Mouse (Mus musculus): ENCODE data around the gene Pdss2. TPM values are rescaled to one million over a fixed set of nuclear protein-coding genes. Genes with fewer than 3 reads are reported as not detected.

The Pdss2 gene
- polyA plus RNA-seq, 1 experiment from 2014 or later, result 9.7 TPM

DNA sequence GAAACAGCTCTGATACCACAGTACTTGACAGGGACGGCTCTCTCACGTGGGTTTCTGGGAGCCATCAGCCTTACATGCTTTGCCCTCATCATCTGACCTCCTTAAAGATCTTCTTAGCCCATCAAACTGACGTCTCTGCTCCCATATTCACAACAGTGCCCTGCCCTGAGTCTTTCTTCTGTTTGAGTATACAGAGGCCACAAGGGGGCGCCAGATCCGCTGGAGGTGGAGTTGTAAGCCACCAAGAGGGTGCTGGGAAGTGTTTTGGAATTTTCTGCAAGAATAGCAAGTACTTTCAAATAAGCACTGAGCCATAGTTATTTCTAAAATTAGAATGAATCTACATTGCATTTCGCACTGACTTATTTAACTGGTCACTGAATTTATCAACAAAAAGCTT, 9.4 kb upstream of the Pdss2 start:
- no peak overlapping the region for H3K27ac ChIP-seq (replicated peaks)

DNA sequence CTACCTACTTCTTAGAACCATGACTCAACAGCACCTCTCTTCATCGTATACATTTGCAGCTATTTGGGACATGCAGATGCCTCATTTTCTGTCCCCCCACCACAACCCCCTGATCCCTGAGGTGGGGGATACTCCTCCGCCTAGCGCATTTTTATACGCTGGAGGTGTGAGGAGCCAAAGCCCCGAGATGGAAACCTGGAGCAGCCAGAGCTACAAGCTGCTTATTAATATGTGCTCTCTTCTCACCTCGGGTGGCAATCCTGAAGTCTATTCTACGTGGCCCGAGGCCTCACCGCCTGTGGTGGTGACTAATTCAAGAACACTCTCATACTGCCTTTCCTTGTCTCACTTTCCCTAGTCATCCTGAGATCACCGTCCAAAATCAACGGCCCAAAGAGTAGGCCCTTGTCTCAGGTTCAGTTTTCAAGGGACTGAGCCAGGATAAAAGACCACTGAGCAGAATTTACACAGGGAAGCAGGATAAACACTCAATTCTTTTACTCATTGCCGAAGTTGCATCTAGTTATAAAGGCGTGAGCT, 3.9 kb upstream of the Pdss2 start:
- H3K36me3 ChIP-seq, result no peaks in the 10 kb centered on the region
- H3K27me3 ChIP-seq (replicated peaks), result no peaks in the 10 kb centered on the region
- WGBS, result 87% methylated on average over 13 of the region's 13 CpGs
- H3K4me2 ChIP-seq, result no peak overlapping the region
- no peak overlapping the region for H3K9ac ChIP-seq
- no peak for ATAC-seq (ENCODE audit: extremely low read depth, insufficient number of reproducible peaks, low FRiP score, low TSS enrichment)
- H3K4me3 ChIP-seq, result no peak overlapping the region
- no peaks in the 10 kb centered on the region for H3K9me3 ChIP-seq
- H3K4me1 ChIP-seq, result peaks cover 12% of the 10 kb centered on the region
- no peak overlapping the region for H3K27ac ChIP-seq (replicated peaks)

More for the DNA sequence above, 9.4 kb upstream of the Pdss2 start:
- no peak overlapping the region for H3K9ac ChIP-seq
- no peaks in the 10 kb centered on the region for H3K4me1 ChIP-seq
- H3K9me3 ChIP-seq, result peaks cover 7% of the 10 kb centered on the region
- H3K4me2 ChIP-seq, result no peak overlapping the region
- H3K27me3 ChIP-seq (replicated peaks), result no peaks in the 10 kb centered on the region
- ATAC-seq (ENCODE audit: extremely low read depth, insufficient number of reproducible peaks, low FRiP score, low TSS enrichment), result no peak
- H3K4me3 ChIP-seq, result no peak overlapping the region
- WGBS, result 28% methylated on average over 6 of the region's 6 CpGs
- H3K36me3 ChIP-seq, result no peaks in the 10 kb centered on the region

DNA sequence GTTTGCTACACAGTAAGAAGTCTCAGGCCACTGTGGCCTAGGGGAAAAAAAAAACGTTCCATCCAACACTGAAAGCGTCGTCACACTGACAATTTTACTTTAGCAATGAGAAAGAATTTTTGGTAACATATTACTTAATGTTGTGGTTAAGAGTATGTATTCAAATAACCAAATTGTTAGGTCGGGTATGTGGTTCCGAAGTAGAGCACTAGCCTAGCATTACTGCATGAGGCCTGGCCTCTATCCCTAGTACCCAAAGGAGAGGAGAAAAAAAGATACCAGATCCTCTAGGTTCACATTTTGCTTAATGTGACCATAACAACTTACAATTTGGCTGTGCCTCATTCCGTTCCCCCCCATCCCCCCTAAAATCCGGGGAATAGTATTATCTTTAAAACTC, 807 bp upstream of the Pdss2 start:
- Histone ChIP-seq H3K4me1 (peaks cover 12% of the 10 kb centered on the region), H3K4me2 (peak overlapping the region; percentile 96), H3K4me3 (peak overlapping the region; percentile 89), H3K27ac (replicated peaks) (peak overlapping the region; percentile 95), H3K27me3 (replicated peaks) (no peaks in the 10 kb centered on the region), H3K9ac (peak overlapping the region; percentile 97), H3K36me3 (no peaks in the 10 kb centered on the region), H3K9me3 (no peaks in the 10 kb centered on the region)
- WGBS, result 15% methylated on average over 7 of the region's 7 CpGs
- ATAC-seq (ENCODE audit: extremely low read depth, insufficient number of reproducible peaks, low FRiP score, low TSS enrichment), result no peak

DNA sequence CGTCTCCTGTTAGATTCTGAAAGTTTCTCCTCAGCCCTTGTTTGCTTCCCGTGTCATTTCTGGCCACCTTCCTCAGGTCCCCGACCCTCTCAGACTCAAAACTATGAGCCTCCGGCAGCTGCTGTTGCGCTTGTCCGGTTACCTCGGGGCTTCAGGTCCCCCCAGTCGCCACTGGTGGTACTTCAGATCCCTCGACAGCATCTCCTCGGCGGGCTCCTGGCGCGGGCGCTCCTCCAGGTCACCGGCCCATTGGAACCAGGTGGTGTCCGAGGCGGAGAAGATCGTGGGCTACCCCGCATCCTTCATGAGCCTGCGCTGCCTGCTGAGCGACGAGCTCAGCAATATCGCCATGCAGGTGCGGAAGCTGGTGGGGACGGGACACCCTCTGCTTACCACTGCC, 373 bp downstream of the Pdss2 start:
- ATAC-seq (ENCODE audit: extremely low read depth, insufficient number of reproducible peaks, low FRiP score, low TSS enrichment), result no peak
- peak overlapping the region; percentile 95 for H3K27ac ChIP-seq (replicated peaks)
- WGBS, result 1% methylated on average over 25 of the region's 25 CpGs
- peaks cover 12% of the 10 kb centered on the region for H3K4me1 ChIP-seq
- H3K4me3 ChIP-seq, result peak overlapping the region; percentile 89
- peak overlapping the region; percentile 96 for H3K4me2 ChIP-seq
- H3K9me3 ChIP-seq, result no peaks in the 10 kb centered on the region
- no peaks in the 10 kb centered on the region for H3K27me3 ChIP-seq (replicated peaks)
- H3K9ac ChIP-seq, result peak overlapping the region; percentile 92
- H3K36me3 ChIP-seq, result no peaks in the 10 kb centered on the region

DNA sequence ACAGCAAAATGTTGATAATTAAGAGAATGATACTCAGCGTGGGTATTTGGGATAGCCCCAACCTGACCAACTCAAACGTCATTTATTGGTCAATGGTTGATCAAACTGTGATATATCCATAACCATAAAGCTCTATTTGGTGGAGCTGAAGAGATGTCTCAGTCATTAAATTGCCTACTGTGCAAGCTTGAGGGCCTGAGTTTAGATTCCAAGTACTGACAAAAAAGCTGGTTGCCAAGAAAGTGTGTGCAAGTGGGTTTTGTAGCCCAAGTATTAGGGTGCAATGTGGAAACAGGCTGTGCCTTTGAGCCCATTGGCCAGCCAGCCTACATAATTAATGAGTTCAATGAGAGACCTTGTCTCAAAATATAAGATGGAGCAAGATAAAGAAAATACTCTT, 2.1 kb downstream of the Pdss2 start:
- Histone ChIP-seq H3K27ac (replicated peaks) (no peak overlapping the region), H3K9ac (no peak overlapping the region), H3K4me2 (no peak overlapping the region), H3K27me3 (replicated peaks) (no peaks in the 10 kb centered on the region), H3K9me3 (no peaks in the 10 kb centered on the region), H3K4me1 (peaks cover 12% of the 10 kb centered on the region), H3K4me3 (no peak overlapping the region), H3K36me3 (no peaks in the 10 kb centered on the region)
- ATAC-seq (ENCODE audit: extremely low read depth, insufficient number of reproducible peaks, low FRiP score, low TSS enrichment), result no peak
- WGBS, result 91% methylated on average over 2 of the region's 2 CpGs

DNA sequence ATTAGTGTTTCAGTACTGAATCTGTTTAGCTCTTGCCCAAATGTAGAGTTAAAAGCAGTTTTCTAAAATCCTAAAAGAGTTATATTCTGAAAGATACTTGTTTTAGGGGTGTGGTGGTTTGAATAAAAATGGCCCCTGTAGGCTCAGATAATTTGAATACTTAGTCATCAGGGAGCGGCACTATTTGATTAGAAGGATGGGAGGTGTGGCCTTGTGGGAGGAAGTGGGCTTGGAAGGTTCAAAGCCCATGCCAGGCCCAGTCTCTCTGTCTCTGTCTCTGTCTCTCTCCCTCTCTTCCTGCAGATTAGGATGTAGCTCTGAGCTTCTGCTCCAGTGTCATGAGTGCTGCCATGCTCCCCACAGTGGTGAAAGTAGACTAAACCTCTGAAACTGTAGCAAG, 5.1 kb downstream of the Pdss2 start:
- Histone ChIP-seq H3K9me3 (no peaks in the 10 kb centered on the region), H3K9ac (no peak overlapping the region), H3K36me3 (no peaks in the 10 kb centered on the region), H3K4me1 (peaks cover 7% of the 10 kb centered on the region), H3K27me3 (replicated peaks) (no peaks in the 10 kb centered on the region), H3K4me3 (no peak overlapping the region), H3K27ac (replicated peaks) (no peak overlapping the region), H3K4me2 (no peak overlapping the region)
- WGBS, result 78% methylated on average over 1 of the region's 1 CpGs
- ATAC-seq (ENCODE audit: extremely low read depth, insufficient number of reproducible peaks, low FRiP score, low TSS enrichment), result no peak

DNA sequence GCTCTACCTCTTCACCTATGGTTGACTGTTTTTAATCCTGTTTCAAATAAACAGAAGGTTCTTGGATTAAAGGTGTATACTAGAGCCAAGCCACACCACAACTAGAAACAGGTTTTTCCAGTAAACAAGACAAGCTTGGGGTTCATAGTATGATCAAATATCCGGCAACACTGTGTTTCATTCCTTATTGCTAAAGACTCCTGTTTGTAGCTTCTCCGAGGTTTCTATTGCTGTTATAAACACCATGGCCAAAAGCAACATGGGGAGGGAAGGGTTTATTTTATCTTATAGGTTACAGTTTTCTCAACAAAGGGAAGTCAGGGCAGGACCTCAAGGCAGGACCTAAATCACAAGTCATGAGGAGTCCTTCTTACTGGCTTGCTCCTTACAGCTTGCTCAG, 8.0 kb downstream of the Pdss2 start:
- ATAC-seq (ENCODE audit: extremely low read depth, insufficient number of reproducible peaks, low FRiP score, low TSS enrichment), result no peak
- Histone ChIP-seq H3K27me3 (replicated peaks) (no peaks in the 10 kb centered on the region), H3K27ac (replicated peaks) (no peak overlapping the region), H3K9me3 (no peaks in the 10 kb centered on the region), H3K4me3 (no peak overlapping the region), H3K9ac (no peak overlapping the region), H3K4me2 (no peak overlapping the region), H3K4me1 (no peaks in the 10 kb centered on the region), H3K36me3 (no peaks in the 10 kb centered on the region)
- WGBS, result 80% methylated on average over 2 of the region's 2 CpGs

DNA sequence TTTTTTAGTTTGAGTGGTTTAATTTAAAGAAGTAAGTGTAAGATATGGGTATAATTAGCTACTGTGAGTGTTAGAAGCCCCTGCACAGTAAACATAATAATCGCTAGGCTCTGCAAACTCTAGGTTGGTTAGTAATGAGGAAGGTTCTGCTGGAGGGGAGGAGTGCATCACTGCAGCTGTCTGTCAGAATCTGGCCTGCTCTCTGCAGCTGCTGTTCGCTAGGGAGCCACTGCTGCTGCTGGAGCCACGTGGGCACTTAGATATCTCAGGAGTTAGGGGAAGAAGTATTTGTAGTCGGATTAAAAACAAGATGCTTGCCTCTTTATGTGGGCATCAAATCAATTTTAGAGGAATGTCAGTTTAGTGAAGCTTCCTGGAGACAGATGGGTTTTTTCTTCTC, 13.2 kb downstream of the Pdss2 start:
- no peak for ATAC-seq (ENCODE audit: extremely low read depth, insufficient number of reproducible peaks, low FRiP score, low TSS enrichment)
- H3K9me3 ChIP-seq, result peaks cover 2% of the 10 kb centered on the region
- WGBS, result 51% methylated on average over 4 of the region's 4 CpGs
- H3K36me3 ChIP-seq, result no peaks in the 10 kb centered on the region; the same call in 1 of the 2 replicates
- H3K27ac ChIP-seq (replicated peaks), result no peak overlapping the region
- H3K27me3 ChIP-seq (replicated peaks), result no peaks in the 10 kb centered on the region
- no peak overlapping the region for H3K9ac ChIP-seq
- H3K4me2 ChIP-seq, result no peak overlapping the region
- H3K4me3 ChIP-seq, result no peak overlapping the region
- no peaks in the 10 kb centered on the region; the same call in 1 of the 2 replicates for H3K4me1 ChIP-seq

DNA sequence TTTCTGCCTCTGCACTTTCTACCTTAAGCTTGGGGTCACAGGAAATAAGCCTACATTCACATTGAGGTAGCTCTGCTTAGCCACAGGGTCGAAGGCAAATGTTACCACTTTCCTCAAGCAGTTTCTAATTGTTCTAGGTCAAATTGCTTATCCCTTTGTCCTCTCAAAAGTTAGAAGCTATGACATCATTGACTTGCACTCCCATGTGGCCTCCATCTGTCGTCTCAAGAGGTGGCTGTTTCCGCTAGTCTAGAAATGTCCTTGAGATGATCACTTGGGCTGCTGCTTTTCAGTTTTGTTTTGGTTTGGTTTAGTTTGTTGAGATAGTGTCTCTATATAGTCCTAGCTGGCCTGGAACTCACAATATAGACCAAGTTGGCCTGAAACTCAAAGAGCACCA, 13.7 kb downstream of the Pdss2 start:
- Histone ChIP-seq H3K4me2 (no peak overlapping the region), H3K27ac (replicated peaks) (no peak overlapping the region), H3K36me3 (peaks cover 4% of the 10 kb centered on the region), H3K4me3 (no peak overlapping the region), H3K4me1 (no peaks in the 10 kb centered on the region; the same call in 1 of the 2 replicates), H3K9me3 (peaks cover 7% of the 10 kb centered on the region), H3K27me3 (replicated peaks) (no peaks in the 10 kb centered on the region), H3K9ac (no peak overlapping the region)
- WGBS, result 76% methylated on average over 3 of the region's 3 CpGs
- ATAC-seq (ENCODE audit: extremely low read depth, insufficient number of reproducible peaks, low FRiP score, low TSS enrichment), result no peak

DNA sequence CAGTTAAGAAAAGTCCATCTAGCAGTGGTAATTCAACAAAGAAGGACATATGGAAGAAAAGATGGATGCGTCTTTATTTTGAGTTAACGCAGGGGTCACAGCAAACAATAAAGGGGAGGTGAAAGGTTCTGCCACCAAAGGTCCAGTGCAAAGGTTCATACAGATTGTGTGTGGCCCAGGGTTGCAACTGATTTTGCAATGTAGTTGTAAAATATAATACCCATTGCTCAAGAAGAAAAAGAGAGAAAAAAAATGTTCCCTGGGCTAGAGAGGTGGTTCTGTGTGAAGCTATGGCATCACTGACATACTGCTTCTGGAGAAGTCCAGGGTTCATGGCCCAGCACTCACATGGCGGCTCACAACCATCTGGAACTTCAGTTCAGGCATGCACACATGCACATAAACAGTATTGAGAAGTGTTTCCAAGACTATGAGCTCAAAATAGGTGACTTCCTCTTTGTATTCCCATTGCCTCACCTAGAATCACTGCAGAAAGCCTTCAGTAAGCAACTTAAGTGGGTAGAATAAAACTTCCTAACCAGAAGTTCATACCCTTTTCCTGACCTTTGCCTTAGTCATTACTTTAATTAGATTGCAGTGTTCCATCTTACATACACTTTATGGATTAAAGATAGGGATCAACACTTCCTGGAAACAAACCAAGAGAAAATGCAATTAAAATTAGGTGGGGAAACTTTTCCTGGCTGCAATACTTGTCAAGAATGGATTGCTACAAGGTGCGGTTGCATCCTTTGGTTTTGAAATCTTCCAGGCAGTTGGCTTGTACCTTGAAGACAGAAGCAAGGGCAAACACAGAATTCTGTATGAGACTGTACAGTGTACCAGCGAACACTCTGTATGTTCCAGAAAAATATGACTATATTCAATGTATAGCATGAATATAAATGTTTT, 14.7 kb downstream of the Pdss2 start:
- 92% methylated on average over 5 of the region's 5 CpGs for WGBS
- Histone ChIP-seq H3K27me3 (replicated peaks) (no peaks in the 10 kb centered on the region), H3K36me3 (peaks cover 6% of the 10 kb centered on the region), H3K4me1 (no peaks in the 10 kb centered on the region; the same call in 1 of the 2 replicates), H3K27ac (replicated peaks) (no peak overlapping the region), H3K4me3 (no peak overlapping the region), H3K4me2 (no peak overlapping the region), H3K9me3 (peaks cover 9% of the 10 kb centered on the region), H3K9ac (no peak overlapping the region)
- ATAC-seq (ENCODE audit: extremely low read depth, insufficient number of reproducible peaks, low FRiP score, low TSS enrichment), result no peak

DNA sequence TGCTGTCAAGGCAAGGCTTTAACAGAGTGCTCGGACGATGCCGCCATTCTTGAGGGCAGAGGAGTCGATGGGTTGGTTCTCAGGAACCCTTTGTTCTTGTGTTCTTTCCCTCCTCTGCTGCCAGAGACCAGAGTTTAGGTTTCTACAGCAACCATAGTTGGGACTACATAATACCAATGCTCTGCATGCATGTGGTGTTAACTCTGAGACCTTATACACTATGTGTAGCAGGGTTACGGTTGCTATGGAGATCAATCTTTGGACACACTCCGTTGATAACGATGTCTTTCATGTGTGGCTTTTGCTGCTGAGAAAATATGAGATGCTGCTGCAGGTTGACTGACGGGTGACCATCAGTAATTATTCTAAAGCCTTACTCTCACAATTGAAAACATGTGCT, 20.9 kb downstream of the Pdss2 start:
- Histone ChIP-seq H3K9ac (no peak overlapping the region), H3K27me3 (replicated peaks) (no peaks in the 10 kb centered on the region), H3K4me1 (peaks cover 15% of the 10 kb centered on the region), H3K9me3 (peaks cover 9% of the 10 kb centered on the region), H3K27ac (replicated peaks) (no peak overlapping the region), H3K4me3 (no peak overlapping the region), H3K4me2 (no peak overlapping the region), H3K36me3 (peaks cover 6% of the 10 kb centered on the region)
- ATAC-seq (ENCODE audit: extremely low read depth, insufficient number of reproducible peaks, low FRiP score, low TSS enrichment), result no peak
- 88% methylated on average over 8 of the region's 8 CpGs for WGBS
